Mouse (Mus musculus) C2C12 (cell line): ENCODE results near the gene Ano6.

Experiments
- CEBPB ChIP-seq: IDR thresholded peaks from one replicate; pipeline ENCODE4 v1.6.1; 2011; ENCODE audit warnings: low read depth, mild to moderate bottlenecking, control low read depth, moderate library complexity
- CTCF ChIP-seq: IDR thresholded peaks from one replicate; pipeline ENCODE4 v1.5.1; 2011; ENCODE audit not compliant: control insufficient read depth, insufficient read depth, insufficient read length
- MAX ChIP-seq: IDR thresholded peaks from one replicate; pipeline ENCODE4 v1.6.1; 2011; ENCODE audit warnings: mild to moderate bottlenecking, control low read depth
- MYOD1 ChIP-seq: IDR thresholded peaks from one replicate; pipeline ENCODE4 v1.6.1; 2011; ENCODE audit warnings: low read depth; ENCODE audit not compliant: control insufficient read depth, insufficient read length
- USF1 ChIP-seq: IDR thresholded peaks from one replicate; pipeline ENCODE4 v1.6.1; 2011; ENCODE audit warnings: low read depth, mild to moderate bottlenecking, control low read depth, moderate library complexity

- no peak for TF ChIP-seq CTCF
- no peak for TF ChIP-seq CEBPB
- TF ChIP-seq USF1, result no peak
- TF ChIP-seq MYOD1, result no peak
- no peak for TF ChIP-seq MAX
Observed at GRCm38 (mm10) chr15:95929087-95929486, 138.4 kb downstream of the Ano6 start.
